Mouse (Mus musculus) cerebellum, adult (tissue): ENCODE data around the gene Olfr1009.
"Not testable (repeated sequence)": the region's sequence is repeated elsewhere in the genome, so short reads cannot be mapped to it uniquely, and the experiment has no call there.

Experiments used
- ATAC-seq: cut with Nextera tagmentation; 2 replicates; pipeline ENCODE4 v1.9.2; 2017; ENCODE audit warnings: mild to moderate bottlenecking, moderate library complexity, mixed read lengths; ENCODE audit not compliant: insufficient number of reproducible peaks, low FRiP score, low TSS enrichment

Gene Olfr1009

GRCm38 (mm10) chr2:85715119-85715518 is at the start of gene Olfr1009:
TSS of gene Olfr1009 (plus strand) at chr2:85715419.
- no peak for ATAC-seq

GRCm38 (mm10) chr2:85678667-85679066 is 36.6 kb upstream of the Olfr1009 start, which contains the start of gene Olfr1006:
TSS of gene Olfr1006 (minus strand) at chr2:85678767.
- no peak for ATAC-seq

- no peak for ATAC-seq
Observed at GRCm38 (mm10) chr2:85689131-85689530, 26.1 kb upstream of the Olfr1009 start, which contains the start of gene Olfr1008. TSS of gene Olfr1008 (plus strand) at chr2:85689431.

GRCm38 (mm10) chr2:85710680-85711079 is 4.5 kb upstream of the Olfr1009 start:
- not testable (repeated sequence) for ATAC-seq

- ATAC-seq: no peak
Observed at GRCm38 (mm10) chr2:85711159-85711558, 4.1 kb upstream of the Olfr1009 start.

GRCm38 (mm10) chr2:85725793-85726192 is 10.6 kb downstream of the Olfr1009 start:
- ATAC-seq: no peak

GRCm38 (mm10) chr2:85753822-85754221 is 38.6 kb downstream of the Olfr1009 start:
- no peak for ATAC-seq

- ATAC-seq: no peak
Observed at GRCm38 (mm10) chr2:85762666-85763065, 47.4 kb downstream of the Olfr1009 start, which contains the start of gene Olfr1012. TSS of gene Olfr1012 (minus strand) at chr2:85762766.

GRCm38 (mm10) chr2:85766798-85767197 is 51.6 kb downstream of the Olfr1009 start, which contains the start of gene Olfr1013:
TSS of gene Olfr1013 (plus strand) at chr2:85767098.
- ATAC-seq: no peak

GRCm38 (mm10) chr2:85772413-85772812 is 57.2 kb downstream of the Olfr1009 start, which contains the start of gene Olfr1014:
TSS of gene Olfr1014 (plus strand) at chr2:85772713.
- no peak for ATAC-seq
